Mouse (Mus musculus): ENCODE data around the gene Nf1.

- TF ChIP-seq CTCF (IDR thresholded peaks at IDR 0.05; ENCODE audit: extremely low read depth, insufficient read depth, insufficient read length, insufficient replicate concordance) (no peak), POLR2A (IDR thresholded peaks at IDR 0.05; ENCODE audit: low read depth, low read length) (no peak)
These were observed 46.5 kb upstream of the Nf1 start for GRCm38 (mm10) chr11:79293025-79293424.
